Mouse (Mus musculus): ENCODE results near the gene Agap2. TPM values are rescaled to one million over a fixed set of nuclear protein-coding genes. Genes with fewer than 3 reads are reported as not detected.

Agap2 gene
- polyA plus RNA-seq, 1 experiment from 2014 or later = 0.04 TPM

DNA sequence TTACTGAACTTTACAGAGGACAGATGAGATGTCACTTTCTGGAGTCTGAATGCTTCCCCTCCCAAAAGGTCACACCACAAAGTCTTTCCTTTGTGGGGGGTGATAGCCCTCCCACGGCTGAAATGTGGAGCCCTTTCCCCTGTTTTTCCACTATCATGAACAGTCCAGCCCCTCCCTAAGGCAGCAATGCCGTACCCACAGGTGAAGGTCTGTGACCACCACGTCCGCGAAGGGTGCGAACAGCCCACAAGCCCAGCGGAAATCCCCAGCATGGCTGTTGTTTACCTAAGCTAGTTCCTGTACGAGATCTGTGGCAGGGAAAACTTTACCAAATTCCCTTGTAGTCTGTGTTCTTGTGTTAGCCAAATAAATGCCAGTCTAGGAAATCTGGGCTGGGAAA lies 66.4 kb downstream of the Agap2 start:
- H3K4me2 ChIP-seq (replicated peaks; ENCODE audit: low read depth, low read length) = no peak overlapping the region
- H3K27me3 ChIP-seq (ENCODE audit: insufficient read depth, low read length) = no peaks in the 10 kb centered on the region
- no peaks in the 10 kb centered on the region for H3K4me1 ChIP-seq (ENCODE audit: insufficient read depth, low read length)
- WGBS = 55% methylated on average over 8 of the region's 8 CpGs
- H3K9ac ChIP-seq (replicated peaks; ENCODE audit: low read length) = no peak overlapping the region
- no peaks in the 10 kb centered on the region; the same call in 1 of the 2 replicates for H3K9me3 ChIP-seq (ENCODE audit: low read length)
- H3K4me3 ChIP-seq (ENCODE audit: low read length) = no peak overlapping the region
- no peak overlapping the region for H3K27ac ChIP-seq (ENCODE audit: low read length)
- ATAC-seq (ENCODE audit: low FRiP score, low TSS enrichment) = no peak
- no peaks in the 10 kb centered on the region for H3K36me3 ChIP-seq (ENCODE audit: insufficient read depth, low read length)

Other genes with a start within 250 kb of the Agap2 start
- 16.5 and 18.4 TPM in 2 replicates for gene Atp23, start 173.9 kb upstream of the Agap2 start, polyA plus RNA-seq (2015; fragmentation: Nextera tagmentation; extraction: Ambion mirVana)
- 70.5 and 76.1 TPM in 2 replicates for gene Ctdsp2, start 96.6 kb upstream of the Agap2 start, polyA plus RNA-seq (2015; fragmentation: Nextera tagmentation; extraction: Ambion mirVana)
- 0.17 and 0.22 TPM in 2 replicates for gene Avil, start 74.6 kb upstream of the Agap2 start, polyA plus RNA-seq (2015; fragmentation: Nextera tagmentation; extraction: Ambion mirVana)
- 102 and 103 TPM in 2 replicates for gene Tsfm, start 44.4 kb upstream of the Agap2 start, polyA plus RNA-seq (2015; fragmentation: Nextera tagmentation; extraction: Ambion mirVana)
- gene Mettl1, start 33.9 kb upstream of the Agap2 start, polyA plus RNA-seq (2015; fragmentation: Nextera tagmentation; extraction: Ambion mirVana) = 52.8 and 58.2 TPM in 2 replicates
- gene Eef1akmt3, start 33.8 kb upstream of the Agap2 start, polyA plus RNA-seq (2015; fragmentation: Nextera tagmentation; extraction: Ambion mirVana) = 0.76 and 0.94 TPM in 2 replicates
- gene Cyp27b1, start 27.0 kb upstream of the Agap2 start, polyA plus RNA-seq (2015; fragmentation: Nextera tagmentation; extraction: Ambion mirVana) = 32.6 and 53.8 TPM in 2 replicates
- gene March9, start 15.1 kb upstream of the Agap2 start, polyA plus RNA-seq (2015; fragmentation: Nextera tagmentation; extraction: Ambion mirVana) = 1.2 and 1.4 TPM in 2 replicates
- gene Cdk4, start 11.8 kb upstream of the Agap2 start, polyA plus RNA-seq (2015; fragmentation: Nextera tagmentation; extraction: Ambion mirVana) = 1,871 and 1,917 TPM in 2 replicates
- 205 and 208 TPM in 2 replicates for gene Tspan31, start 5.0 kb upstream of the Agap2 start, polyA plus RNA-seq (2015; fragmentation: Nextera tagmentation; extraction: Ambion mirVana)
- 106 and 110 TPM in 2 replicates for gene Os9, start 45.8 kb downstream of the Agap2 start, polyA plus RNA-seq (2015; fragmentation: Nextera tagmentation; extraction: Ambion mirVana)
- 7.2 and 10.1 TPM in 2 replicates for gene B4galnt1, start 89.9 kb downstream of the Agap2 start, polyA plus RNA-seq (2015; fragmentation: Nextera tagmentation; extraction: Ambion mirVana)
- gene Slc26a10, start 105.4 kb downstream of the Agap2 start, polyA plus RNA-seq (2015; fragmentation: Nextera tagmentation; extraction: Ambion mirVana) = 2.7 and 4.4 TPM in 2 replicates
- 47.8 and 53.8 TPM in 2 replicates for gene Arhgef25, start 114.8 kb downstream of the Agap2 start, polyA plus RNA-seq (2015; fragmentation: Nextera tagmentation; extraction: Ambion mirVana)
- gene Dtx3, start 120.4 kb downstream of the Agap2 start, polyA plus RNA-seq (2015; fragmentation: Nextera tagmentation; extraction: Ambion mirVana) = 115 and 125 TPM in 2 replicates
- gene Pip4k2c, start 136.3 kb downstream of the Agap2 start, polyA plus RNA-seq (2015; fragmentation: Nextera tagmentation; extraction: Ambion mirVana) = 50.9 and 52.2 TPM in 2 replicates
- gene Kif5a, start 188.1 kb downstream of the Agap2 start, polyA plus RNA-seq (2015; fragmentation: Nextera tagmentation; extraction: Ambion mirVana) = 0.76 and 1.7 TPM in 2 replicates
- gene Dctn2, start 191.1 kb downstream of the Agap2 start, polyA plus RNA-seq (2015; fragmentation: Nextera tagmentation; extraction: Ambion mirVana) = 206 and 212 TPM in 2 replicates
- 13.3 and 14.8 TPM in 2 replicates for gene Mbd6, start 213.7 kb downstream of the Agap2 start, polyA plus RNA-seq (2015; fragmentation: Nextera tagmentation; extraction: Ambion mirVana)
- gene Mars, start 236.5 kb downstream of the Agap2 start, polyA plus RNA-seq (2015; fragmentation: Nextera tagmentation; extraction: Ambion mirVana) = 115 and 123 TPM in 2 replicates
- gene Arhgap9, start 246.7 kb downstream of the Agap2 start, polyA plus RNA-seq (2015; fragmentation: Nextera tagmentation; extraction: Ambion mirVana) = 2.5 and 2.6 TPM in 2 replicates

Measured in kidney, embryonic 16.5 days (tissue).